Mouse (Mus musculus) inflammation-experienced regulatory T-cells (primary cell): ENCODE results near the gene Flad1. TPM values are rescaled to one million over a fixed set of nuclear protein-coding genes. Genes with fewer than 3 reads are reported as not detected.

Experiments used
- polyA plus RNA-seq, 2 experiments: library from polyadenylated mRNA; unstranded; fragments of 100-300 nt; shearing (Covaris generic); gene quantifications; one replicate each; pipeline ENCODE4 v1.2.1; 2017

Flad1 gene
- 10 to 100 TPM; 54.6 to 58.7 TPM for polyA plus RNA-seq

GRCm38 (mm10) chr3:89411490-89412393 is at the start of gene Flad1:
Flad1 (minus strand) TSS chr3:89411870.

DNA sequence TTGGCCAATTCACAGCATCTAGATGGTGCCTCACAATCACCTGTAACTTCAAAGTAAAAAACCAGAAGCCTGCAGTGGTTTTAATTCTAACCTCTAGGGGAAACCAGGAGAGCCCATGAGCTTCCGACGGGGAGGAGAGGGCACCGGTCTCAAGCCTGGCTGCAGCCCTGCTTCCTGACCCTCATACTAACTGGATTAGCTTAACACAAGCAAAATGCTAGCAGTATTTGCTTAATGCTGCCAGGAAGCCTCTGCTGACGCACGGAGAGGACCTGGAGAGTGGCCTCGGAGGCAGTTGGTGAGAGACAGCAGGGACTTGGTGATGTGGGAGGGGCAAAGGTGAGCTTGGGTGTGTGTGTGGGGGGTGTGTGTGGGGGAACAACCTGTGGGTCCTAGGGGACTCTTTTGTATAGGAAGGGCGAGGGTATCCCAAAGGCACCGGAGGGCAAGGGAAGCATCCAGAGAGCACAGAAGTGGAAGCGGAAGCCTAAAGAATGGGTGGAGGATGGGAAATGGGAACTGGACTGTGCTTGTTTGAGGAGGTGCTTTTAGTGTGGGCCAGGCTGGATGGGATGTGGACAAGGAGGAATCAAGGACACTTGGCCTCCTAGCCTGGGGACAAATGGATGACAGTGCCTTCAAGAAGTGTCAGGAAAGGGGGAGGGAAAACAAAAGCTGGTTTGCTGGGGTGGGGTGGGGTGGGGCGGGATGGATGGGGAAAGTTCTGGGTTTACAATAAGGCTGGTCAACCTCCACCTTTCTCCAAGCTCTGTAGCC is 42.9 kb upstream of the Flad1 start, which contains the start of gene Pmvk:
Pmvk (plus strand) TSS at position 141 of the 777 bp plus-strand sequence.

DNA sequence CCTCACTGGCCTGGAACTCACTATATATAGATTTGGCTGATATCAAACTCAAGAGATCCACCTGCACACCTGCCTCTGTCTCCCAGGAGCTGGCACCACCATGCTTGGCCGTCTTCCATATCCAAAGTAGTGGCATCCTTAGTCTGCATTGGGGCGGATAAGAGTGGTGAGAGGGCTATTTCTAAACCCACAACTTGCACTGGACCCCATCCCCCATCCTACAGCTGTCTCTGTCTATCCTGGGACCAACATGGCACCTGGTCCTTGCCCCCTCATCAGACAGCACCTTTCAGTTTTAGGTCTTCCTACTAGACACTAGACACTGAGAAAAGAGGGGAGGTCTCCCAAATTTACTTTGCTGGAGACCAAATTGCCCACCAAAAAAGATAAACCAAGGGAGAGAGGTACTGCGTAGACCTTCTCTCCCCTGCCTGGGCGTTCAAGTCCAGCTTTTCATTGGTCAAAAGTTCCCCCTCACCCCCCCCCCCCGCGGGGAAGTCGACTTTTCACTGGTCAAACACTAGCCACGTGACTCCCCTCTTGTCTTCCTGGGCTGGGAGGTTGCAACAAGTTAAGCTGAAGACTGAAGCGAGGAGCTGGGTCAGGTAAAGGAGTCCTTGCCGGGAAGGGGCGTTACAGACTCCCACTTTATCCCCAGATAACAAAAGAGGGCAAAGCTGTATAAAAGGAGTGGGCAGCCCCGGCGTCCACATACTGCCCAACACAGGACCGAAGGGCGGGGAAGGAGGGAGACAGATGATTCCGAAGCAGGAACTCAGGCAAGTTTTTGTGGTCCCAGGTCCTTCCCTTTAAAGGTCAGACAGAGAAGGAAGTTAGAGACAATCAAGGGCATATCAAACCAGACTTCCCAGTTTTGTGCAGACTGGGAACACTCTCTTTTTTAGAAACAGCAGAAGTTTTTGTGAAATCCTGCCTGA is 24.8 kb upstream of the Flad1 start, which contains the start of gene Pbxip1:
Pbxip1 (plus strand) TSS at position 531 of the 938 bp plus-strand sequence.

GRCm38 (mm10) chr3:89430171-89431159 is 18.8 kb upstream of the Flad1 start, which contains the start of gene Pygo2:
Pygo2 (plus strand) TSS chr3:89430214.

DNA sequence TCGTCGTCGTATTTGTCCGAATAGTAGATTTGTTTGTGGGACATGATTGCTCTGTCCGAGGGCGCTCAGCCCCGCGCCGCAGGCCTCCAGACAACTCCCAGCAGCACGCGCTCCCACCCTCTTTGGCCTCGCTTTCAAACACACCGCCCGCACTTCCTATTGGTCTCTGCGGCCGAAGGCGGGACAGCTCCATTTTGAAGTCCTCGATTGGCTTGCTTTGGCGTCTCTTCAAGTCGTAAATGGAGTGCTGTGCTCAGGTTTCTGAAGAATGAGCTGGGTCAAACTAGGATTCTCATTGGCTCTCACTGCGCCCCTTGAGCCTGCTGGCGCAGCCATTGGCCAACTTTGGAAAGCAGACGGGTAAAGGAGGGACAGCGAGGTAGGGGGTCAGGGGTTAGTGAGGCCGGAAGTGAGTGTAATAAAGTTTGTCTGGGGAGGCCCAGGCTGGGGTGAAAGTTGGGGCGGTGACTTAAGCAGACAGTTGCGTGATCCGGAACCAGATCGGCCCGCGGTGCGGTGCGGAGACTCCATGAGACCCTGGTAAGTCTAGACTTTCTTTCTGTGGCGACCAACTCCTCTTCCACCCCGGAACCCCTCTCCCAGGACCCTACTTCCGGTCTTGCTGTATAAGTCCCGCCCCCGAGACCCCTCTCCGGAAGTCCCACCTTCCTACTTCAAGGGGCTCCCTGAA is 6.6 kb upstream of the Flad1 start, which contains the start of the genes Cks1b and Shc1:
Cks1b (minus strand) TSS at position 214 of the 691 bp plus-strand sequence.
Shc1 (plus strand) TSS at position 274 of the 691 bp plus-strand sequence.

DNA sequence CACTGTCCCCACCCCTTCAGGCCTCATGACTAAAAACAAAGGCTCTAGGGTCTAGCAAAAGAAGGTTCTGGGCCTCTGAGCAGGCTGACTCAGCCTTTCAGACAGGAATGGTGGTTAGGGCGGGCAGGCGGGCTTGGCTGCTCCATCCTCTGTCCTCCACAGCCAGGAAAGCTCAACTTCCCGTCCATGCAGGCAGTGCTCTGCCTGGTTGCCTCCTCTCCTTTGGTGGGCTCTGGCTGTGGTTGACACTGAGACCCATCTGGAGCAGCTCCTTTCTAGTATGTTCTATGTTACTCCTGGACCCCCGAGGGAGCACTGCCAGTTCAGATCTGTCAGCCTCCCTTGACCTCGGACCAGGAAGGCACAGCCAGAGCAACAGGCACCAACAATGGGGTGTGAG is 9.0 kb downstream of the Flad1 start, which contains the start of gene Lenep:
Lenep (minus strand) TSS at position 101 of the 400 bp plus-strand sequence.

DNA sequence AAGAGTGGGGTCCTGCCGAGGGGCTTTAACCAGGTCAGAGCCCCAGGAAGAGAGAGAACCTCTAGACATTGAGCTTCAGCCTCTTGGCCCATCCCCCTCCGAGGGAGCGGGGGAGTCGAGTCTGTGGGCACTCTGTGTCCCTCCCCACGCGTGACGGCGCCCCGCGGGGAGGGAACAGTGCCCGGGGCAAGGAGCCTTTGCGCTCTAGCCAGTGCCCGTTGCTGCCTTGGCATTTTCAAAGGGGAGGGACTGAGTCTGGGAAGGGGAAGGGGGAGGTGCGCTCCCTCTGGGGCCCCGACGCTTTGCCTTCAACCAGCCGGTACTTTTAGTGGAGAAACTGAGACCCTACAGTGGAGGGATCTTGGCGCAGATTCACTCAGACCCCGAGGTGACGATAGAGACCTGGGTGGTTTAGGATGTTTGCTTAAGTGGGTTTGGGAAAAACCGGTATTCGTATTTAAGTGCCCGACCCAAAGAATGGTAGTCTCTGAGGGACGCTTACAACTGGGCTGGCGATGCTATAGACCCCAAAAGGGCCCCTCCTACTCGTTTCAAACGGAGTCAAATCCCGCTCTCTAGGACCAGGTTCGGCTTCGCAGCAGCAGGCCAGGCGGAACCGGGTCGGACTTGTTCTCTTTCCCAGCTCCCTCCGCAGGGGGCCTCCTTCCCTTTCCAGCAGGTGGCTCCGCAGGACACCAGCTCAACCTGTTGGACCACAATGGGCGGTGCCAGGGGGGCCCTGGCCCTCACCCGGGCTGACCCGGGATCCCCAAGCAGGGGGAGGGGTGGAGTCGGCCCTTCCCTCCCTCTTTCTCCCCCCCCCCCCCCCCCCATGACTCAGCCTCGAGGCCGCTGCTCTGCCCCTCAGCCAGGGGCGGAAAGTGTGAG is 17.4 kb downstream of the Flad1 start, which contains the start of gene Zbtb7b:
Zbtb7b (minus strand) TSS at position 771 of the 888 bp plus-strand sequence.

GRCm38 (mm10) chr3:89365153-89365485 is 46.6 kb downstream of the Flad1 start, which contains the start of gene Dcst1:
Dcst1 (minus strand) TSS chr3:89365253.

DNA sequence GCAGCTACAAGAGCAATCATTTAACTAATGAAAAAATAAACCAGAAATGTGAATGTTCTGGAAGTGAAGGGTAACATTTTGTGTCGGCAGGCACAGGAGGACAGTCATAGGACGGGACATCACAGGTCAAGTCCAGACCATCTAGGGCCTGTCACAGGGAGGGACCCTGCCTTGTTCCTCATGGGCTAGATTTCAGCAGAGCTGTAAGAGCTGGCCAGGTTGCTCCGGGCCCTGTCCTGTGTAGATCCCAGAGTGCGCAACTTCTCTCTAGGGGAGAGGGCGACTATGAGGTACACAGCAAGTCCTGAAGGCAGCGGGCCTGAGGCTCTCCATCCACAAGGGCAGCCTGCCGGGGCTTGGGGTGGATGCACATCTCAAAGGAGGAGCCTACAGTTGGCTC is 50.0 kb downstream of the Flad1 start, which contains the start of gene Dcst2:
Dcst2 (plus strand) TSS at position 301 of the 400 bp plus-strand sequence.

Other genes starting within 250 kb of the Flad1 start
- gene Clk2, start 247.1 kb downstream of the Flad1 start, polyA plus RNA-seq, result 100 to 1,000 TPM; 115 to 129 TPM
- gene Scamp3, start 234.4 kb downstream of the Flad1 start, polyA plus RNA-seq, result 100 to 1,000 TPM; 257 to 293 TPM
- gene Fam189b, start 228.7 kb downstream of the Flad1 start, polyA plus RNA-seq, result 100 to 1,000 TPM; 204 to 228 TPM
- 100 to 1,000 TPM; 120 to 135 TPM for gene Gba, start 208.9 kb downstream of the Flad1 start, polyA plus RNA-seq
- 1 to 10 TPM in 1 of 2 experiments, under 1 TPM in 1; 0.88 to 1.6 TPM for gene Thbs3, start 196.7 kb downstream of the Flad1 start, polyA plus RNA-seq
- 100 to 1,000 TPM; 121 to 126 TPM for gene Mtx1, start 184.8 kb downstream of the Flad1 start, polyA plus RNA-seq
- gene Muc1, start 182.8 kb downstream of the Flad1 start, polyA plus RNA-seq, result 1 to 10 TPM in 1 of 2 experiments, not detected in 1; 1.2 TPM
- 100 to 1,000 TPM; 235 to 244 TPM for gene Krtcap2, start 165.9 kb downstream of the Flad1 start, polyA plus RNA-seq
- gene Trim46, start 165.6 kb downstream of the Flad1 start, polyA plus RNA-seq, result 1 to 10 TPM; 3.0 to 3.5 TPM
- gene Dpm3, start 152.5 kb downstream of the Flad1 start, polyA plus RNA-seq, result 10 to 100 TPM; 84.5 to 92.4 TPM
- 100 to 1,000 TPM; 239 to 241 TPM for gene Slc50a1, start 141.3 kb downstream of the Flad1 start, polyA plus RNA-seq
- gene Efna1, start 130.7 kb downstream of the Flad1 start, polyA plus RNA-seq, result not detected
- gene Efna3, start 88.9 kb downstream of the Flad1 start, polyA plus RNA-seq, result under 1 TPM in 1 of 2 experiments, not detected in 1; 0.49 TPM
- under 1 TPM; 0.42 to 0.82 TPM for gene Efna4, start 73.8 kb downstream of the Flad1 start, polyA plus RNA-seq
- 10 to 100 TPM; 24.1 to 31.4 TPM for gene Adam15, start 61.9 kb downstream of the Flad1 start, polyA plus RNA-seq
- under 1 TPM; 0.27 to 0.37 TPM for gene Dcst2, start 49.9 kb downstream of the Flad1 start, polyA plus RNA-seq
- under 1 TPM; 0.32 to 0.40 TPM for gene Dcst1, start 46.6 kb downstream of the Flad1 start, polyA plus RNA-seq
- gene Zbtb7b, start 17.1 kb downstream of the Flad1 start, polyA plus RNA-seq, result 10 to 100 TPM; 45.3 to 49.2 TPM
- 1 to 10 TPM in 1 of 2 experiments, not detected in 1; 1.8 TPM for gene Lenep, start 9.1 kb downstream of the Flad1 start, polyA plus RNA-seq
- 10 to 100 TPM; 13.5 to 16.3 TPM for gene Cks1b, start 6.5 kb upstream of the Flad1 start, polyA plus RNA-seq
- gene Shc1, start 6.6 kb upstream of the Flad1 start, polyA plus RNA-seq, result 10 to 100 TPM; 69.6 to 83.1 TPM
- gene Pygo2, start 18.3 kb upstream of the Flad1 start, polyA plus RNA-seq, result 10 to 100 TPM; 76.0 to 78.7 TPM
- gene Pbxip1, start 24.8 kb upstream of the Flad1 start, polyA plus RNA-seq, result 100 to 1,000 TPM; 113 to 129 TPM
- 10 to 100 TPM; 17.2 to 17.9 TPM for gene Pmvk, start 42.7 kb upstream of the Flad1 start, polyA plus RNA-seq
- gene Kcnn3, start 108.3 kb upstream of the Flad1 start, polyA plus RNA-seq, result under 1 TPM; 0.04 to 0.12 TPM